Mouse (Mus musculus): ENCODE measurements around the gene Slc6a16.

The Slc6a16 gene

DNA sequence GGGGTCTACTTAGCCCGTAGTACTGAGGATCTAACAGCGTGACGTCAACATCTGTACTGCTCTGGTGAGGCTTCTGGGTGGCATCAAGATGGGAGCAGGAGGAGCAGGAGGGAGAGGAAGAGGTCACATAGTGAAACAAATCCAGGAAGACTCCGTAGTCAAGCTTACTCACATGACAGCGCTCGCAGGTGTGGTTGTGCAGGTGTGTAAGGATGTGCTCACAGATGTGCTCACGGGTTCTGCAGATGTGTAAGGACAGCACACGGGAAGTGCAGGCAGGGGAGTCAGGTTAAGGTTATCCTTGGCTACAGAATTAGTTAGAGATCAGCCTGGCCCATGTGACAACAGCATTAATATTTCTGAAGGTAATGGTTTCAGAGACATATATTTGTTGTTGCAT, 12.9 kb downstream of the Slc6a16 start:
- peak; percentile 28 for DNase-seq (ENCODE audit: low spot score)

DNA sequence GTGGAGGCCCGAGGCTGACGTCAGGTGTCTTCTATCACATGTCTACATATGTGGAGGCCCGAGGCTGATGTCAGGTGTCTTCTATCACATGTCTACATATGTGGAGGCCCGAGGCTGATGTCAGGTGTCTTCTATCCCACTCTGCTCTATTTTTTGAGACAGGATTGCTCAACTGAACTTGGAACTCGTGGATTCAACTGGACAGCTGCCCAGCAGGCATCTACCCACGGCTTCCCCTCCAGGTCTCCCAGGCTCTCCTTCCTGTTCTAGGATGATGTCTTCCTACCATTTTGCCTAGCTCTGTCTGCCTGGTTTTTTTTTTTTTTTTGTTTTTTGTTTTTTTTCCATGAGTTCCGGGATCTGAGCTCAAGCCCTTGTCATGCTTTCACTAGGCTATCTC, 14.9 kb downstream of the Slc6a16 start:
- DNase-seq (ENCODE audit: low spot score) = peak; percentile 41

DNA sequence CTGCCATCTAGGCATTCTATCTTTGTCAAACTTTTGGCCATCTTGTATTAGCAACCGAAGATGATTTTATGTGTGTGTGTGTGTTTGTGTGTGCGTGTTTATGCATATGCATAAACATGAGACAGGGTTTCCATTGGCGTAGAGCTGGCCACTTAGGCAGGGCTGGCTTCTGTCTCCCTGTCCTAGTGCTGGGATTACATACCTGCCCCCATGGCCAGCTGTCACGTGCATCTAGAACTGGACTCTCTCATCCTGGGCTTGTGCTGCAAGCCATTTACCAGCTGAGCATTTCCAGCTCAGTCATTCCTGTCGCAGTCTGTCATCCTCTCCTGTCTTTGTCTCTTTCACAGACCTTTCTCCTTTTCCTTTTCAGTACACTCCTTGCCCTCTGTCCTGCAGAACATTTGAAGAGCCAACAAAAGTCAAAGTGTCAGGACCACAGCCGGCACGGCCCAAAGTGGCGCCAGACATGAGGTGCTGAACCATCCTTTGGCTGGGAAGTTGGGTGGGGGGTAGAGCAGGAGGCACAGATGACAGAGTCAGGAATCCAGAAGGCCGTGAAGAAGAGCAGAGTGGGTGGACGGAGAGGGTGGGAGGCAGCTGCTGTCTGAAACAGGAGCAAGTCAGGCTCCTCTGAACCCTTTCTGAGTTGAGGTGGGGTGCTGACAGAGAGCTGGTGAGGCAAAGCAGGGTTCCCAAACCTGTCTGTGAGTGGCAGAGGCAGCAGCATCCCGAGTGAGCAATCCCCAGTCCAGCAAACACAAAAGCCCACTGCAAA, 16.4 kb downstream of the Slc6a16 start:
- DNase-seq (ENCODE audit: low spot score) = peak; percentile 33

DNA sequence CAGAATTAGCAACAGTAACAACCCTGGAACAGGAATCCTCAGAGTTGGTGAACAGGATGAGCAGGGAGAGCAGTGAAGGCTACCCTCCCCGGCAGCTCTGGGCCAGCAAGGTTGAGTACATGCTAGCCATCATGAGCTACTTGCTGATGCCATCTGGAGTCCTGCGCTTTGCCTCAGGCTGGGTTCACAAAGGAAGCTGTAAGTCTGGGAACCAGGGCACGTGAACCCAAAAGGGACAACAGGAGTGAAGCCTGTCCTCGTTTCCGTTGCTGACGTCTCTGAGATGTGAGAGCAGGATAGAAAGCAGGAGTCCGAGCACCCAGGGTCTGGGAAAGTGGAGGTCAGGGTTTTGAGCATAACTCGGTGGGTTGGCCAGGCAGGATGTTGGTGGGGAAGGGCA, 18.4 kb downstream of the Slc6a16 start:
- peak; percentile 33 for DNase-seq (ENCODE audit: low spot score)

DNA sequence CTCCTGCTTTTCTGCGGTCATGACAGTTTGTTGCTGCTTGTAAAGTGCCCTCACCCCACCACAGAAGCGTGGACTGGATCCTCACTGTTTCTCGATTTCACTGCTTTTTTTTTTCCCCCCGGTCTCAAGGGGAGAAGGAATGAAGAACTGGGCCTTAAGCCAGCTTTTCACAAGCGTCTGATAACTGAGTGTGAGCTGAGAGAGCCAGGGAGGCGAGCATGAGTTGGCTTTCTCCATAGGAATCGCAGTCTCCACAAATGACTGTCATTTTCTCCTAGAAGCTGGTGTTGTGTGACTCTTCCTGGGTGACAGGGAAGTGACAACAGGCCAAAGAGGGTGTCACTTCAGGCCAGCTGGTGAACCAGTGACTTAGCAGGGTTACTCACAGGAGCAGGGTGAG, 21.4 kb downstream of the Slc6a16 start:
- peak; percentile 30 for DNase-seq (ENCODE audit: low spot score)

DNA sequence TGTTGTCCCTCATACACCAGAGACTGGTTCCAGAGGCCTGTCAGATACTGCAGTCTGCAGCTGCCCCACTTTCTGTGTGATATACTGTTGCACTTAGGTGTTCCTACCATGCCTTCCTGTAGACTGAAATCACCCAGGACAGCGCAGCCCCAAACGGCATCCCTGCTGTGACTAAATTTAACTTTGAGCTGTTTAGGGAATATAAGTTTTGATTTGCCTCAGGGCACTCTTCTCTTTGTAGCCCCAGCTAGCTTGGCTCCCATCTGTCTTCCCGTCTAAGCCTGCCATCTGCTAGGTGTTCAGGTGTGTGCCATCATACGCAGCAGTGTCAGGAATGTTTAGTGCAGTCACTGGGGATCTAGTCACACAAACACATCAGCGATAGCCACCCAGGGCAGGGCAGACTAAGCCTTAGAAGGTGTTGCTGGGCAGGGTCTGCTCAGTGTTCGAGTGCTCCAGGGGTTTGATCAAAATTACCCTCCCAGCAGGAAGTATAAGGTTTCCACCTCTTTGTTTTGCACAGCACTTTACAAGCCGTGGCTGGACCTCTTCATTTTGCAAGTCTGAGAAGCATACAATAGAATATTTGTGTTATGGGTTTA, 22.2 kb downstream of the Slc6a16 start:
- DNase-seq (ENCODE audit: low spot score) = peak; percentile 22

DNA sequence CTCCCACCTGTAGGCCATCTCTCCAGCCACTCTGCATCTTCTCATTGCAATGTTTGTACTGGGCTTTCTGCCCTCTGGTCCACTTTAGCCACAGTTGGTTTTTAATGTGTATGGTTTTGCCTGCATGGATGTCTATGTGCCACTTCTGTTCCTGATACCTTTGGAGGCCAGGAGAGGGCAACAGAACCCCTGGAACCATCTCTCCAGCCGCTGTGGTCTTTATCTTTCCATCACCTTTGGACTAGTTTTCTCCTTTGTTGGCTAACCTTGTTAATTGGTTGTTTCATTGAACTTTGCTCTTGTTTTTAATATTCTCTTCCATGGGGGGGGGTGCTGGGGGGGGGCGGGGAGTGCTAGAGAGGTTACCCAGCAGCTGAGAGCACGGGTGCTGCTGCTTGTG, 23.5 kb downstream of the Slc6a16 start:
- DNase-seq (ENCODE audit: low spot score) = no peak

DNA sequence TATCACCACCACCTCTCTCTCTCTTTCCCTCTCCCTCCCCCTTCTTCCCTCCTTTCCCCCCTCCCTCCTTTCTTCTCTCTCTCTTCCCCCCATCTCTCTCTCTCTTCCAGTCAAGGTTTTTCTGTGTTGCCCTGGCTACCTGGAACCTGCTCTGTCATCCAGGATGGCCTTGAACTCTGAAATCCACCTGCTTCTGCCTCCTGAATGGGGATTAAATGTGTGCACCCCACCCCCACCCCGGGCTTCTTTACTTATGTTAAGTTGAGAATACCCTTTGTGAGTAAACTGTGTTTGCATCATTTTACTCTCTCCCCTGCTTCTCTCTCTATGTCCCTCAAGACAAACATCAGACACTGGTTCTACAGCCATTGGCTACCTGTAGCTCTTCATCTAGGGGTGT, 24.6 kb downstream of the Slc6a16 start:
- DNase-seq (ENCODE audit: low spot score) = no peak

DNA sequence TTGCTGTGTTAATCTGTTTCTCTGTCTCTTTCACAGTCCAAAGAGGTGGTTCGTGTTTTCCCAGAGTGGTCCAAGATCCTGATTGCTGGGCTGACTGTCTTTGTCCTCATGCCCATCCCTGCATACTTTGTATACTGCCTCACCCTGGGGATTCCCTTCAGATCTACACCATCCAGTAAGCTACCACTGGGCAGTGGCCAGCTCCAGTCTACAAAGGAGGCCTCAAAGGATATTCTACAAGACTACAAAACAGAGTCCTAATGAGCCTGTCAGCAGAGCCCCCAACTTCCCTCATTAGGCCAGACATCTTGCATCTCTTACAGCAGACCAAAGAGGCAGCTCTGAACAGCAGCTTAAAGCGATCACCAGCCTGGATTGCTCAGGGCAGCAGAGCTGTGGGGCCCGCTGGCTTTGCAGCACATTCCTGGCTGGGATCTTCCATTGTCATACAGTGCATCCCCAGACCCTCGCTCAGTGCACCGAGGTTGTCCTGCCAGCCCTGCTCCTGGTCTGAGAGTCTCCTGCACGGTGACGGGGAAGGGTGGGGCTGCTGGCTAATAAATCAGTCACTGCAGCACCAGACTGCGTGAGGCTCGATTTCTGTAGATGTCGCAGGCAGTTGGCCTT, 32.0 kb downstream of the Slc6a16 start:
- DNase-seq (ENCODE audit: low spot score) = no peak

DNA sequence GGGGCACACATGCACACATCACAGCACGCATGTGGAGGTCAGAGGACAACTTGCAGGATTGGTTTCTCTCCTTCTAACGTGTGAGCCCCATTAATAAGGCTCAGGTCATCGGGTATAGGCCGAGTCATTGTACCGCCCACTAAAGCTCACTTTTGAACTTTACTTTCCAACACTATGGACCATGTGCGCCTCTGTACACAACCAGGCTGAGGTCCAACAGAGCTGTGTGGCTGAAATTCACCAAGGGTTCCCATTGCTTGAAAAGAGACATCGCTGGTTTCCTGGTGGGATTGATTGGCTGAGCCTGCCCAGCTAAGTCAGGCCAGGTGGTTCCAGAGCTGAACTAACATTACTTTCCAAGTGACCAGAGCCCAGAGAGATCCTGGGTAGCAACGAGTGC, 32.8 kb downstream of the Slc6a16 start:
- no peak for DNase-seq (ENCODE audit: low spot score)

DNA sequence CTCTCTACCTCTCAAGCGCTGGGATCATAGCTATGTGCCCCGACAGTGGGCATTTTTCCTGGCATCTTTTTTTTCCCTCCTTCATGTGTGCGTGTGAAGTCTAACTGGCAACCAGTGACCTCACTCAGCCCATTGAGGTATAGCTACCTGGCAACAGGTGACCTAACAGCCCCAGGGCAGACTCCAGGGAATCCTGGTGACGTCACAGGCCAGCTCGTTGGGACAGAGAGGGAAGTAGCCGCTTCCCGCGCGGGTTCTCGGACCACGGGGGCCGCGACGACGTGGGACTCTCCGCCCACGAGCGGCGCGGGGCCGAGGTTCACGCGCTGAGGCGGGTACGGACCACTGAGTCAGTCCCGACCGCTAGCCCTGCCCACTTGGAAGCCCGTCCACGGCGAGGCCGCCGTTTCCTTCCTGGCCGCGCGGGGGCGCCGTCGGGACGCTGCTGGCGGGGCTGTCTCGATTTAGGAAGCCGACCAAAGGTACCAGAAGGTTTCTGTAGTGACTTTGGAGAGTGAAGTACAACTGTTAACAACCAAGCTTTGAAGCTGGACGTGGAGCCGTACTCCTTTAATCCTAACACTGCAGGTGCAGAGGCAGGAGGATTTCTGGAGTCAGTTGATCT, 36.4 kb downstream of the Slc6a16 start, which contains the start of gene Slc6a21:
Gene Slc6a21, plus strand, starts transcription at position 378 of the 625 bp plus-strand sequence.
- peak; percentile 88 for DNase-seq (ENCODE audit: low spot score)

DNA sequence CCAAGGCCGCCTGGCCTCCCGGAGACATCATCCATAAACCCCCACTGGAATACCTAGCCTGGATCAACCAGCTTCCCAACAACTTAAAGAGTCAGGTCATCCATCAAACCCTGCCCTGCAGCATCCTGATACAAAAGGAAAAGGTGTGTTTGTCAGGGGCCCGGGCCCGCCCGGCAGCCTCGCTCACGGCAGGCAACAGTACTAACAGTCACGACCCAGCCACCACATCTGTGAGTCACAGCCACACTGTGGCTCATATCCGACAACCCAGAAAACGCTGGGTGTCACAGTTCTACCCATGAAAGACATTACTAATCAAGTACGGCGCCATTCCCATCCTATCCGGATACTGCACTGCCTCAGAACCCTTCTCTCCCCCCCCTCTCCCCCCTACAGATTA, 45.6 kb downstream of the Slc6a16 start:
- no peak for DNase-seq (ENCODE audit: low spot score)

DNA sequence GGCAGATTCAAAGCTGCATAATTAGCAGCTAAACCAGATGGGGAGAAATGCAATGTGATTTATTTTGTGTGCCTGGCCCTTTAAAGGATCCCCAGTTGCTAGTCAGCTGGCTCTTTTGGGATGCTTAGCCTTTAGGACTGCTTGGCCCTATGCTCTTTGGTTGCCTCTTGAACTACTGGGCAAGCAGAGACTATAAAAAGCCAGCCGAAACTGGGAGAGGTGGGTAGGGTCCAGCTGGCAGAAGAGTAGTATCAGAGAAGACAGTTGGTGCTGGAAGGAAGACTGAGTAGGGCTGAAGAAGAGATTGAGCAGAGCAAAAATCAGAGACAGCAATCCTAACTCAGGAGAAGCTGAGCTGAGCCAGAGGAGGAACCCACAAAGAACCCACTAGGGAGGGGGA, 55.7 kb downstream of the Slc6a16 start:
- no peak for DNase-seq (ENCODE audit: low spot score)

DNA sequence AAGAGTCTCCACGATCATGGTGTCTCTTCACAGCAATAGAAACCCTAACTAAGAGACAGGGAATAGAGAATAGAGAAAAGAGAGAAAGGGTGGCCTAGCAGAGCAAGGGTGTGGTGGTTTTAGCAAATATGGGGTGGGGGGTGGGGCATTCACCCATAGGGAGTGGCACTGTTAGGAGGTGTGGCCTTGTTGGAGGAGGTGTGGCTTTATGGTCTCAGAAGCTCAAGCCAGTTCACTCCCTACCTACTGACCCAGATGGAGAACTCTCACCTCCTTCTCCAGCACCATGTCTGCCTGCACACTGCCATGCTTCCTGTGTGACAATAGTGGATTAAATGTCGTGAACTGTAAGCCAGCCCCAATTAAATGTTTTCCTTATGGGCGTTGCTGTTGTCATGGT, 56.7 kb downstream of the Slc6a16 start:
- DNase-seq (ENCODE audit: low spot score) = no peak

DNA sequence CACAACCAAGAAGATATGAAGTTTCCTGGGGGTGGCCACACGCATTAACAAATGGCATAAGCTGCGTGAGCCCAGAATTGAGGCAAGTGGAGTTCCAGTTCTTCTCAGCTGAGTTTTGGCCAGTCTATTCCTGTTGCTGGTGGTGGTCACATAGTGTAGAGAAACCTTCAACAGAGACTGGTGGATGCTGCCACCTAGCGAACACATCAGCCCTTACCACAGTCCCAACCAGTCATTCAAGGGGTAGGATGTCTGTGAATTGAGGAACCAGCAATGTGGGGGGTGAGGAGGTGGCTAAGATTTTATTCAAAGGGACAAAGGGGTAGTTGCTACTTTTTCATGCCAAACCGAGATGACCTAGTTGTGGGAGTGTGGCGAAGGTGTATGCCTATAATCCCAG, 58.9 kb downstream of the Slc6a16 start:
- DNase-seq (ENCODE audit: low spot score) = peak; percentile 80

DNA sequence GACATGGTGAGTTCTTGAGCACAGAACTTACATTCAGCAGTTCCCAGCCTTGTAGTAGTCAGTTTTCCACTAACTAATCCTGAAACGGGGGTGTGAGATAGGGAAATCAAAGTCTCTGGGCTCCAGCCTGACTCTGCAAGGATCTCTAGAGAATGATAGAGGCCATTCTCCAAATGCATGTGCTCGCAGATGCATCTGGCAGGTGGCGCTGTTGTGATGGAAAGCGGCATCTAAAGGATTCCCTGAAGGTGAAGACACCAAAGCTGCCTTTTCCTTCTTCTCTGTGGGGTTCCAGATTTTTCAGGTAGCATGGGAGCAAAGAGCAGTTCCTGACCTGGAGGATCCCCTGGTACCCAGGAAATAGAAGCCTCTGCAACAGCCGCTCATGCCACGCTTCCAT, 59.4 kb downstream of the Slc6a16 start:
- DNase-seq (ENCODE audit: low spot score) = peak; percentile 87

DNA sequence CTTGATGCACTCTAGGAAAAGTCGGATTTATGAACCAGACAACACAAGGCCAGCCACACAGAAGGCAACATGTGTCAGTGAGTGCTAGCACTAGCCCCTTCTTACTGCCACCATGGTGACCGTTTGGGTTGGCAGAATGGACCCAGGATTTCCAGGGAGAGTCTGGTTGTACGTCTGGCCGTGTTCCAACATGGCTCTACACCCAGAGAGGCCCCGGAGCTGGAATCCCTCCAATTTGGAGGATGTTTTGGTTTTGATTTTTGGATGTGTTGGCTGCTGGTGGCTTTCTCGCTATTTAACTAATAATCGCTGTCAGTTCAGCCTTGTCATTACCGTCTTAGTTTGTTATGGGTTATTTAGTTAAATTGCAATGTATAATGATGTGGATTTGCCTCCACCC, 61.7 kb downstream of the Slc6a16 start:
- DNase-seq (ENCODE audit: low spot score) = no peak

DNA sequence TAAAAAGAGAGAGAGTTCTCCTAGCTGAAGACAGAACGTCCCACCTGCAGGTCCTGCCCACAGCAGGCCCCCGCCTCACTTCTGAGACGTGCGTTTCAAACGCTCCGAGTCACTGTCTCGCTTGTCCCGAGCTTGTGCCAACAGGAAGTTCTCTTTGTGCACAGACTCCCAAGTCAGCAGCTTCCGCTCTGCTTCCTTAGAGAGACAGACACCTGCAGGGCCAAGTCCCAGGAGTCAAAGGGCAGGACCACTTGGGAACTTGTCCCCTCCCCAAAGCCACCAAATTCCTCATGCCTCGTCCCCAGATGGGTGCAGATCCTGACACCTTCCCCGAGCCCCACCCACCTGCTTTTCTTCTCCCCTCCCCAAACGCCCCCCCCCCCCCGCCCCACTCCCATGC, 64.0 kb downstream of the Slc6a16 start:
- no peak for DNase-seq (ENCODE audit: low spot score)

DNA sequence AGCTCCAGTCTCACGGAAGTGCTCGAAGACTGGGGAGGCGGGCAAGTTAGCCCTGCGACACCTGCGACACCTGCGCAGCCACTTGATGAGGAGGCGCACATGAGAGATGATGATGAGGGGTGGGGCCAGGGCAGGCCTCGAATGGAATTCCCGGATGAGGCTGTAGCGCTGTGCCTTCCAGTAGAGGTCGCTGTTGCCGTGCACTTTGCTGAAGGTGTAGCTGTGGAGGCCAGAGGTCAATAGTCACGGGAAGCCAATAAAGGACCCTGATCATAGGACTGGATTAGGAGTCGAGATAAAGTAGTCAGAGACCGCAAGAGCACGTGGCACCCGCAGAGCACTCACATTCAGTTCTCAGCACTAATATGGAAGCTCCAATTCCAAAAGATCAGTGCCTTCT, 64.4 kb downstream of the Slc6a16 start:
- peak; percentile 87 for DNase-seq (ENCODE audit: low spot score)

DNA sequence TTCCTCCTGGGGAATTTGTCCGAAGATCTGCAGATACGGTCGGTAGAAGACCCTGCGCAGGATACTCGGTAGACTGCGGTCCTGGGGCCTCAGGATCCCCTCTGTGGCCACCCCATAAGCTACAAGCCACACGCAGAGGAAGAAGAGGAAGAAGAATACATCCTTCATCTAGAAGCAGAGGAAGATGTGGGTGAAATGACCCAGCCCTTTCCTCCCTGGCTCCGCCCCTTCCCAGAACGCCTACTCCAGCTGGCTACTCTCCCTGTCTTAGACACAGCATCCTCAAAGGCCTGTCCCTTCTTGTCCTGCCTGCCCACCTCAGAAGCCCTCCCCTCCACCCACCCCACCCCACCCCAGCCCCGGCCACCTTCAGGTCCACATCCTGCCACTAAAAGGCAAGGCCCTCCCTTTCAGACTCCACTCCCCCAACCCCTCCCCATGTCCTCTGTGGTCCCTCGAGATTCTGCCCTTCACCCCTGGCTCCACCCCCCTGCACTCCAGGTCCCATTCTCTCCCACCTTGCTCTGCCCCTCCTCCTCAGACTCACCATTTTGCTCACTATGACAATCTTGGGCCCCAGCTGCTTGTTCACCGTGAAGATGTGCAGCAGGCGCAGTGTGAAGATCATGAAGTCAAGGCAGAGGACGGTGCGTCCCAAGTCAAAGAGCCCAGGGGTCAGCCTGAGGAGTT, 67.8 kb downstream of the Slc6a16 start:
- no peak for DNase-seq (ENCODE audit: low spot score)

DNA sequence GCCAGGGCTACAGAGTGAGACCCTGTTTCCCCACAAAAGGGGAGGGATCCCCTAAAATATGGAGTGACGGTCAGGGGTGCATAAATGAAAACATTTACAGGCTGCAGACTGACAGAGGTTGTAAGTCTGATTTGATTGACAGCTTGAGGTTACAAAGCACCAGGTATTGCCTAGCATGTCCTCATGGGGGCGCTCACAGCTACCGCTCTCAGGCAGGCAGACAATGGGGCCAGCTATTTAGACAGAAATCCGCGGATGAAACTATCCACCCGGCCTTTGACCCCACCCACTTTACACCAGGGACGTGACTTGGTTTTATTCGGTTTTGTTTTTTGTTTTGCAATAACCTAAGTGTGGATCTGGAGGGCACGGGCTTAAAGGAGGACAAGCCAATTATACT, 68.6 kb downstream of the Slc6a16 start:
- DNase-seq (ENCODE audit: low spot score) = peak; percentile 82

DNA sequence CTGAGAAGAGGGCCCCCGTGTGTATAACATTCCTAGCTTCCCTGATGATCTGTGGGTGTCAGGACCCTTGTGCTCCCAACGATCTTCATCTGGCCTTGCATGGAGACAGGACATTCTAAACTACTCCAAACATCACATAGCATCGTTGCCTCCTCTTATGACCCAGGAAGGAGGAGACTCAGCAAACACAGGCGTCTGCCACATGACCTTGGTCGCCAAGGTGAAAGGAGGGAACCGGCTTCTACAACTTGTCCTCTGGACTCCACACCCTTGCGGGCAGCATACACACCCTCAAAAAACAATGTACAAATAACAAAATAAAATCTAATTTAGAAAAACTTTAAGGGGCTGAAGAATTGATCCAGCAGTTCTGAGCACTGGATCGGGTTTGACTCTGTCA, 71.1 kb downstream of the Slc6a16 start:
- no peak for DNase-seq (ENCODE audit: low spot score)

Measured in testis, postnatal 10 days (tissue).